Mouse (Mus musculus) ES-Bruce4 (cell line): Measurements from ENCODE around the gene Chac1.

Experiments
- CTCF ChIP-seq: IDR thresholded peaks from one replicate; pipeline ENCODE4 v1.8.1; 2011; ENCODE audit warnings: low read depth, low read length
- POLR2A ChIP-seq: IDR thresholded peaks from one replicate; pipeline ENCODE4 v1.8.1; 2011; ENCODE audit warnings: low read length; ENCODE audit not compliant: insufficient read depth

DNA sequence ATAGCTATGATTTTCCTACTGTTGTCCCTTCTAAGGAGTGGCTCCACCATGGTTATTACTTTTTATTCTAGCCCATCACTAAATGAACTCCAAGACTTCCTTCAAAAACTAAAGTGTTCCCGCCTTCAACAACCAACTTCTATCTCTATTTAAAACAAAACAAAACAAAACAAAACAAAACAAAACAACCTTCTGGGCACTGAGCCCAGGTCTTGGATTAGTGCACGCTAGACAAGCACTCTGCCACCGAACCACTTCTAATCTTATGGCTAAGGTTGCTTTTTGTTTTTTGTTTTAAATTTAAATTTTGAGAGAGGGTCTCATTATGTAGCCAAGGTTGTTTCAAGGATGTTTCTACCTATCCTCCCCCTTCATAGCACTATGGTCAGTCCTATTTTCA lies 26.8 kb downstream of the Chac1 start:
- TF ChIP-seq POLR2A = no peak
- no peak for TF ChIP-seq CTCF
